Mouse (Mus musculus): ENCODE measurements at regions not wholly inside any gene's neighbourhood (a gene's known extent, or its start where the extent isn't known, plus 50 kb on each side); places are given as distances from the start of the nearest gene placed in this dataset.

DNA sequence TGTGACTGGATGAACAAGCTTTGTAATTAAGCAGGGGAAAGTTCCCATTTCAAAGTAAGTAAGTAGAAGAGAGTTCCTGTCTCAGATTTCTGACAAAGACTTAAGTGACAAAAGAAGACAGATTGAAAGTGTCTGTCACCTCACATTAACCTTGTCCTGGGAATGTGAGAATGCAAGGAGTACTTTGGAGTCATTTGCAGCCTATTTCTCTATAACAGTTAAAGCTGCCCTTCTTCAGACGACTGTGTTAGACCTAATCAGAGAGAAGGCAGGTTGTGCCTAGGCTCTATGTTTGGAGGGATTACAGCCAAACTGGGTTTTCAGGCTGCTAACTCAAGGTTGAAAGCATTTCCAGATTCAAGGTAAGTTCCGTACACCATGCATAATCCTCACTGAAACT lies 446.5 kb downstream of the Pdgfc start:
- TF ChIP-seq CTCF (IDR thresholded peaks at IDR 0.05; ENCODE audit: borderline replicate concordance, insufficient read depth, low read length): no peak
- no peak for TF ChIP-seq POLR2A (IDR thresholded peaks at IDR 0.05; ENCODE audit: low read depth, low read length)

Data from embryonic fibroblast, embryonic 13.5 days (primary cell).